Mouse (Mus musculus) testis, adult 10 weeks (tissue): ENCODE data around the gene Sfxn1. TPM values are rescaled to one million over a fixed set of nuclear protein-coding genes. Genes with fewer than 3 reads are reported as not detected.

Experiments
- polyA plus RNA-seq: library from polyadenylated mRNA; stranded (reverse); fragments of 350-450 nt; fragmentation: Illumina TruSeq; extraction: RNeasy Lipid Tissue Mini Kit (QIAGEN cat#74804); gene quantifications from one replicate; pipeline ENCODE4 v1.2.3, GENCODE M21; 2014; ENCODE audit warnings: low read depth, low replicate concordance

The Sfxn1 gene
- 10.5 TPM for polyA plus RNA-seq

DNA sequence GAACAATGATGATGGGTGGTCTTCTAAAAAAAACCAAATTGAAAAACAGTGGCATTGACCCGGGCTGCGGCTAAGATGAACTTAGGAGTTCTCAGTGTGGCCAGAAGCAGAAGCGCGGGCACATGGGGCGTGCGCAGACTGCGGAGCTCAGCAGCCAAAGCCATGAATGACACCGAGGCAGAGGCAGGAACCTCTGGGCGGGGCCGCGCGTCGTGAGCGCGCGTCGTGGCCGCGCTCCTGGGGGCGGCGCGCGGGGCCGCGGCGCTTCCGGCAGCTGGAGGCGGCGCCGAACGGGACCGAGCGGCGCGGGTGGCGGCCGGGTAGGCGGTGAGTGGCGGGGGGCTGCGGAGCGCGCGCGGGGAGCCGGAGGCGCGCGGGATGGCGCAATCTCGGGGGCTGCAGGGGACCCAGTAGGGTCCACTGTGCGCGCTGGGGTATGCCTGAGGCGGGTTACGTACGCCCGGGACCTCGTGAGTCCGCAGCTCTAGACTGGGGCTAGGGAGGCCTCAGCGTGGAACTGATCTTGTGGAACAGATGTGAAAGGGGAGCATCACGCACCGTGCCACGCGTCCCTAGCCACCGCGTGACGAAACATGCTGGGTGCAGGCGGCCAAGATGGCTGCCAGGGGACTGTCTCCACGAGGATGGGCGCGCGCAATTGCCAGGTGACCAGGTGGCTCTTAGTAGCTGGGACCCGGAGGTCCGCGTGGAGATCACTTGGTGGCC lies at the start of gene Sfxn1:
TSS of gene Sfxn1 (plus strand) at position 264 of the 726 bp plus-strand sequence.

DNA sequence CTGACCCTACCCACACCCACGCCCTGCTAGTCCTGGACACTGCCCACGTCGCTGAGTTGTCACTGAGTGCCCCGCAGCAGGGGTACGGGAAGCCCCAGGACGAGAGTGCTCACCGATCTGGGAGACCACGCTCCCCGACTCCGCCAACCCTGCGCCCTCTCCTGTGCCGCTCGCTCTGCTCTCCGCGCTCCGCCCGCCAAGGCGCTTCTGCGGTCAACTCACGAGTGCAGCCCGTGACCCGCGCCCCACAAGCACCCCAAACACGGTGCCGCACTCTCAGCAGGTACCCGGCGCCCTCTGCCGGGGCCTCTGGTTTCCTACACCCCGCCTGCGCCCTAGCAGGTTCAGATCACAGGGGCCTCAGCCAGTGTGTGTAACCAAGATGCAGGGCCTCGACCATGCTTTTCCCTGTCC lies 16.2 kb upstream of the Sfxn1 start, which contains the start of gene Drd1:
TSS of gene Drd1 (minus strand) at position 258 of the 414 bp plus-strand sequence.

Other genes starting within 250 kb of the Sfxn1 start
- not detected for gene Drd1, start 16.2 kb upstream of the Sfxn1 start, polyA plus RNA-seq
- gene Hrh2, start 120.3 kb downstream of the Sfxn1 start, polyA plus RNA-seq, result 0.13 TPM